Mouse (Mus musculus) myocyte (in vitro differentiated cells): ENCODE results near the gene Olfr741.

ENCODE experiments used
- MAX ChIP-seq: IDR thresholded peaks from one replicate; pipeline ENCODE4 v1.6.1; 2011; ENCODE audit warnings: low read depth, mild to moderate bottlenecking, control low read depth
- MYOD1 ChIP-seq, 3 experiments: IDR thresholded peaks; one replicate each; pipeline ENCODE4 v1.6.1; 2011; ENCODE audit warnings: control low read depth in 2 of 3, low read depth in 2 of 3, mild to moderate bottlenecking in 2 of 3, moderate library complexity in 1 of 3; ENCODE audit not compliant: insufficient read length in 2 of 3, control insufficient read depth in 1 of 3
- MYOG ChIP-seq, 3 experiments: IDR thresholded peaks; one replicate each; pipeline ENCODE4 v1.6.1; 2011; ENCODE audit warnings: control low read depth in 2 of 3, low read depth in 2 of 3, mild to moderate bottlenecking in 2 of 3; ENCODE audit not compliant: insufficient read length in 2 of 3, control insufficient read depth in 1 of 3, insufficient read depth in 1 of 3
- POLR2A ChIP-seq: IDR thresholded peaks from one replicate; pipeline ENCODE4 v1.6.1; 2011; ENCODE audit warnings: low read depth, mild to moderate bottlenecking, control low read depth, moderate library complexity; ENCODE audit not compliant: insufficient read length
- POLR2AphosphoS2 ChIP-seq: IDR thresholded peaks from one replicate; pipeline ENCODE4 v1.6.1; 2011; ENCODE audit warnings: low read depth, control low read depth; ENCODE audit not compliant: insufficient read length
- REST ChIP-seq: IDR thresholded peaks from one replicate; pipeline ENCODE4 v1.6.1; 2011; ENCODE audit warnings: mild to moderate bottlenecking, control low read depth, moderate library complexity; ENCODE audit not compliant: insufficient read depth, insufficient read length
- SRF ChIP-seq: IDR thresholded peaks from one replicate; pipeline ENCODE4 v1.6.1; 2011; ENCODE audit warnings: low read depth; ENCODE audit not compliant: control insufficient read depth, insufficient read length
- TCF12 ChIP-seq: IDR thresholded peaks from one replicate; pipeline ENCODE4 v1.6.1; 2011; ENCODE audit warnings: mild to moderate bottlenecking, control low read depth; ENCODE audit not compliant: poor library complexity, insufficient read depth, severe bottlenecking
- USF1 ChIP-seq: IDR thresholded peaks from one replicate; pipeline ENCODE4 v1.6.1; 2011; ENCODE audit warnings: low read depth, mild to moderate bottlenecking, control low read depth, moderate library complexity

GRCm38 (mm10) chr14:50521539-50521938, 49.0 kb downstream of the Olfr741 start, which contains the start of gene Olfr743:
- TF ChIP-seq POLR2A (no peak), TCF12 (no peak), USF1 (no peak), POLR2AphosphoS2 (no peak), MYOG (IDR thresholded peaks at IDR 0.05; ENCODE audit: control insufficient read depth in 1 of 3, insufficient read depth in 1 of 3, insufficient read length in 2 of 3, low read depth in 2 of 3) (no peak), MAX (no peak), REST (no peak), MYOD1 (IDR thresholded peaks at IDR 0.05; ENCODE audit: control insufficient read depth in 1 of 3, insufficient read length in 2 of 3, low read depth in 2 of 3) (no peak), SRF (no peak)
